Mouse (Mus musculus) ES-E14 (cell line): ENCODE data around the gene Otogl. TPM values are rescaled to one million over a fixed set of nuclear protein-coding genes. Genes with fewer than 3 reads are reported as not detected.

Experiments used
- DNase-seq: peaks from one replicate; pipeline ENCODE4 v3.0.0-alpha.2; 2013; ENCODE audit warnings: low read depth, low spot score
- H3K27ac ChIP-seq: 2 replicates; pipeline ENCODE4 v1.5.1; 2012; ENCODE audit warnings: low read depth, mild to moderate bottlenecking, low read length, moderate library complexity, mixed read lengths; ENCODE audit not compliant: poor library complexity, insufficient read depth, severe bottlenecking
- H3K36me3 ChIP-seq: 2 replicates; pipeline ENCODE4 v1.6.1; 2012; ENCODE audit warnings: mild to moderate bottlenecking, low read length, moderate library complexity, mixed read lengths; ENCODE audit not compliant: control insufficient read depth, poor library complexity, insufficient read depth, severe bottlenecking
- H3K4me1 ChIP-seq, 2 experiments: fragments of 150-350 bp in 1 of 2; sonication (generic) in 1 of 2; 2 replicates each; pipeline ENCODE4 v1.6.1; 2012; ENCODE audit warnings: low read length in 2 of 2, mild to moderate bottlenecking in 1 of 2, mixed read lengths in 1 of 2; ENCODE audit not compliant: control insufficient read depth in 2 of 2, insufficient read depth in 2 of 2, poor library complexity in 1 of 2
- H3K4me3 ChIP-seq, 2 experiments: fragments of 150-350 bp in 1 of 2; sonication (generic) in 1 of 2; 2 replicates each; pipeline ENCODE4 v1.5.1; 2012; ENCODE audit warnings: low read length in 2 of 2, low read depth in 1 of 2, mild to moderate bottlenecking in 1 of 2, mixed read lengths in 1 of 2; ENCODE audit not compliant: insufficient read depth in 1 of 2, poor library complexity in 1 of 2, severe bottlenecking in 1 of 2
- H3K9ac ChIP-seq: 2 replicates; pipeline ENCODE4 v1.6.1; 2012; ENCODE audit warnings: low read depth, mild to moderate bottlenecking, low read length, mixed read lengths; ENCODE audit not compliant: poor library complexity, insufficient read depth, severe bottlenecking
- H3K9me3 ChIP-seq: fragments of 150-350 bp; sonication (generic); 2 replicates; pipeline ENCODE4 v1.6.1; 2012; ENCODE audit warnings: low read depth, mild to moderate bottlenecking, low read length; ENCODE audit not compliant: control insufficient read depth, insufficient read depth
- CHD2 ChIP-seq: IDR thresholded peaks from 2 replicates; pipeline ENCODE4 v1.6.1; 2014; ENCODE audit warnings: mild to moderate bottlenecking, low read depth, low read length, inconsistent platforms
- HCFC1 ChIP-seq: IDR thresholded peaks from 2 replicates; pipeline ENCODE4 v1.6.1; 2012; ENCODE audit warnings: low read length, inconsistent platforms, borderline replicate concordance; ENCODE audit not compliant: insufficient read depth
- MAFK ChIP-seq: IDR thresholded peaks from 2 replicates; pipeline ENCODE4 v1.6.1; 2014; ENCODE audit warnings: mild to moderate bottlenecking, low read depth, low read length, inconsistent platforms; ENCODE audit not compliant: insufficient read depth
- ZC3H11A ChIP-seq: IDR thresholded peaks from 2 replicates; pipeline ENCODE4 v1.6.1; 2012; ENCODE audit warnings: low read depth, mild to moderate bottlenecking, inconsistent platforms, low read length, borderline replicate concordance
- ZNF384 ChIP-seq: IDR thresholded peaks from 2 replicates; pipeline ENCODE4 v1.6.1; 2012; ENCODE audit warnings: low read depth, low read length, inconsistent platforms
- in situ Hi-C, 2 experiments: fragments of 600-800 bp; cut with MboI; formaldehyde crosslinking; loops; one replicate each; pipeline ENCODE4 v1.15.1; 2025; ENCODE audit warnings: low sequenced_read_pairs in 2 of 2, inconsistent platforms in 1 of 2; ENCODE audit not compliant: unreplicated experiment in 2 of 2
- total RNA-seq: library from RNA; depleted of rRNA; stranded (reverse); fragments of 300-350 nt; gene quantifications from 2 replicates; pipeline ENCODE4 v1.2.3, GENCODE M21; 2012

The Otogl gene
- total RNA-seq, 1 experiment, result under 0.01 TPM

- no peaks in the 10 kb centered on the region for H3K36me3 ChIP-seq
- H3K9me3 ChIP-seq, result no peaks in the 10 kb centered on the region
- in situ Hi-C loops, result no loop called here
- TF ChIP-seq ZC3H11A (no peak), HCFC1 (no peak), ZNF384 (no peak), MAFK (no peak), CHD2 (no peak)
- no peak overlapping the region for H3K4me3 ChIP-seq
- no peak for DNase-seq
- no peaks in the 10 kb centered on the region for H3K4me1 ChIP-seq
- no peak overlapping the region for H3K9ac ChIP-seq
- no peak overlapping the region for H3K27ac ChIP-seq
Measured at GRCm38 (mm10) chr10:107930471-107931021, 18.6 kb upstream of the Otogl start.

GRCm38 (mm10) chr10:107925306-107925705 is 13.4 kb upstream of the Otogl start:
- H3K9me3 ChIP-seq, result no peaks in the 10 kb centered on the region
- TF ChIP-seq ZC3H11A (peak; percentile 38; the same call in 1 of the 2 replicates), CHD2 (no peak)
- H3K36me3 ChIP-seq, result no peaks in the 10 kb centered on the region
- H3K4me3 ChIP-seq, result no peak overlapping the region
- in situ Hi-C loops, result no loop called here
- H3K9ac ChIP-seq, result no peak overlapping the region
- no peaks in the 10 kb centered on the region for H3K4me1 ChIP-seq
- DNase-seq, result peak; percentile 8
- H3K27ac ChIP-seq, result no peak overlapping the region

- in situ Hi-C loops, result no loop called here
- Histone ChIP-seq H3K36me3 (no peaks in the 10 kb centered on the region), H3K4me3 (no peak overlapping the region), H3K9ac (no peak overlapping the region), H3K9me3 (no peaks in the 10 kb centered on the region), H3K4me1 (no peaks in the 10 kb centered on the region), H3K27ac (no peak overlapping the region)
- no peak for DNase-seq
- TF ChIP-seq ZNF384, result no peak
- TF ChIP-seq ZC3H11A, result no peak
- no peak for TF ChIP-seq MAFK
- TF ChIP-seq CHD2, result no peak
- no peak for TF ChIP-seq HCFC1
Measured at GRCm38 (mm10) chr10:107923860-107924259, 11.9 kb upstream of the Otogl start.

GRCm38 (mm10) chr10:107922750-107923149 is 10.8 kb upstream of the Otogl start:
- Histone ChIP-seq H3K27ac (no peak overlapping the region), H3K36me3 (no peaks in the 10 kb centered on the region), H3K9me3 (no peaks in the 10 kb centered on the region), H3K4me1 (no peaks in the 10 kb centered on the region), H3K4me3 (no peak overlapping the region), H3K9ac (no peak overlapping the region)
- DNase-seq, result peak; percentile 11
- in situ Hi-C loops, result no loop called here
- TF ChIP-seq MAFK, result no peak
- no peak for TF ChIP-seq HCFC1
- no peak for TF ChIP-seq ZNF384
- no peak for TF ChIP-seq CHD2
- no peak for TF ChIP-seq ZC3H11A

- H3K27ac ChIP-seq, result no peak overlapping the region
- no peak for DNase-seq
- H3K4me1 ChIP-seq, result no peaks in the 10 kb centered on the region
- H3K9ac ChIP-seq, result no peak overlapping the region
- no peak for TF ChIP-seq HCFC1
- no peak for TF ChIP-seq ZNF384
- TF ChIP-seq ZC3H11A, result no peak
- TF ChIP-seq MAFK, result no peak
- TF ChIP-seq CHD2, result no peak
- no peak overlapping the region for H3K4me3 ChIP-seq
- in situ Hi-C loops, result no loop called here
- no peaks in the 10 kb centered on the region for H3K9me3 ChIP-seq
- H3K36me3 ChIP-seq, result no peaks in the 10 kb centered on the region
Measured at GRCm38 (mm10) chr10:107921549-107921948, 9.6 kb upstream of the Otogl start.
